Mouse (Mus musculus): Measurements from ENCODE around the gene Tomm34.

Gene Tomm34

DNA sequence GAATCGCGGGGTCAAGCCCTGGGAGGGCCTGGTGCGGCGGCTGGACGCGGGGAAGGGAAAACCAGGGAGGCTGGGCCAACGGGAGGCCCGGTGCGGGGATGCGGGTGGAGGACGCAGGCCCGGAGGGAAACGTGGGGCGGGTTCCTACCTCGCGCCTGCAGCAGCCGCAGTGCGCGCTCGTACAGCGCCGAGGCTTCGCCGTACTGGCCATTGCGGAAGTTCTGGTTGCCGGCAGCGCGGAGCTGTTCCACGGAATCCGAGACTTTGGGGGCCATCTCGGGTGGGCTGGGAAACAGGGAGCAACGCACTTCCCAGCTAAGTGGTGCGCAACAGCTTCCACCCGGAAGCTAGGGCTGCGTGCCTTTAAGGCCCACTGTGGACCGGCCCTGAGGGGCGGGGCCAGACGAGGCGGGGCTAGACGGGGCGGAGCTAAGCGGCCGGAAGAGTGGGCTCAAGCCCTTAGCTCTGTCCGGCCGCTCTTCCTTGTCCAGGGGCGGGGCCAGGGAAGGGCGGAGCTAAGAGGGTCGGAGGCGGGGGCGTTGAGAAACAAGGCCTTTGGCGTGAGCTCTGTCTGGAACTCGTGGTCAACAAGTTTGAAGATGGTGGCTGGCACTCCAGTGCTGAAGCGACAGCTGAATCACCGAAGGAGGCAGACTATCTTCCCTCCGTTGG, at the start of gene Tomm34:
Tomm34 (minus strand) TSS at position 405 of the 672 bp plus-strand sequence.
- peak; percentile 92 to 96 for DNase-seq (ENCODE audit: low spot score in 2 of 2)

DNA sequence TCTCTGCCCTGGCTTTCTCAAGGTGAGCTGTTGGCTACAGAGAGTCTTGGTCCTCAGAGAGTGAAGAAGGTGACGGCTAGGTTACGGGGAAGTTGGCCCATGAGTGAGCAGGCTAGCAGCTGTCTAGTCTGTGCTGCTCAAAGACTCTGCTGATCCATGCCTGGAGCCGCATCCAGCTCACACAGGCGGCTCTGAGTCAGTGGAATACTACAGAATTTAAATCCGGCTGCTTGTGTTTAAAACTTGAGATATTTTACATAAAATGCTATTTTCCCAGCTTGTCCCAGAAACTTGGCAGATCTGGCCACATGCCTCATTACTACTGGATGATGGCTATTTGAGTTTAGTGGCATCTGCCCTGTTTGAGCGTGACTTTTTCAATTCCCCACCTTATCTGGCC, 48.5 kb upstream of the Tomm34 start:
- no peak for DNase-seq (ENCODE audit: low spot score in 2 of 2)

DNA sequence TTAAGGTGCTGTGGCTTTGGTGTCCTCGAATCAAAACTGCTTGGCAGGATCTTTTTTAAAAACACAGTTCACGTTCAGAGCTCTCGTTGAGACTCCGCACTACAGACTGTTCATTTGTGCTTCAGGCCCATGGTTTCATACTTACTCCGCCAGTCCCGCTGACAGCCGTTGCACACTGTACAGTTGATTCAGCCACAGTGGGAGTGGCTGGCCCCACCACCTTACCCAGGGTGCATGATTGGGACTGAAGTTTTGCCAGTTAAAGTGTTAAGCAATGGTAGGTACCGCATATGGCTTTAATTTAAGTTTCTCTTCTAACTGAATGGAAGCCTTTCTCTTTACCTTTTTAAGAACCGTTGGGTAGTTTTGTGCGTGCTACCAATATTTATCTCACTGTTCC, 44.6 kb upstream of the Tomm34 start:
- no peak for DNase-seq (ENCODE audit: low spot score in 2 of 2)

DNA sequence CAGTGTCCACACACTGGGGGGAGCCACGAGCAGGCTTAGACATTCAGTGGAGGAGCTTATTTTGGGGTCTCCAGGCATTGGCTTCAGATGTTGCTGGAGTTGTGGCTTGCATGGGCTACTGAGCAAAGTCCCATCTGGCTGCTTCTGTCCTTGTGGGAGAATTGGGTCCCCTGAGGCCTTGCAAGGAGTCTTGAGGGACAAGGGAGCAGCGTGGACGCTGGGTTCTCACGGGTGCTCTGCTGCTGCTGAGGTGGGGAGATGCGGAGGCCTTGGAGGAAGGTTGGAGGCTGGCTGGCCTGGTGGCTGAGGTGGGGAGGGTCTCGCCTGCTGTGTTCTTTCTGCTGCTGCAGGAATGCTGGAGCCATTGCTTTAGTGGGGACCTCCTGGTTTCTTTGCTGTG, 43.1 kb upstream of the Tomm34 start:
- DNase-seq (ENCODE audit: low spot score in 2 of 2), result no peak

DNA sequence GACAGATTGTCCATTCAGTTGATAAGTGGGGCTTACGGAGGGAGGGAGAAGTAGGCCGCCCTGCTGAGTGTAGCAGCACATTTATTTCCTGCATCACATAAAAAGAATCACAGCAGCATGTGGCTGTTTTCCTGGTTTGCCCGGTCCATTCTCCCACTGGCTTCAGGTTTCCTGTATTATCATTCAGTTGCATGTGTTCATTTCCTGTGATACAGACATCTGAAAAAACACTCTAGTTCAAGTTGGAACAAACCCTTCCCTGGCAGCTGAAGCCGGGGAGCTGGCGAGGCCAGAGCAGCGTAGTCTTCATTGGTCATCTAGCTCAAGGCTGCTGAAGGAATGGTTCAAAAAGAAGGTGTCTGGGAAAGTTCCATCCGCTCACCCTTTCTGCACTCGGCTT, 40.6 kb upstream of the Tomm34 start:
- DNase-seq (ENCODE audit: low spot score in 2 of 2), result no peak

DNA sequence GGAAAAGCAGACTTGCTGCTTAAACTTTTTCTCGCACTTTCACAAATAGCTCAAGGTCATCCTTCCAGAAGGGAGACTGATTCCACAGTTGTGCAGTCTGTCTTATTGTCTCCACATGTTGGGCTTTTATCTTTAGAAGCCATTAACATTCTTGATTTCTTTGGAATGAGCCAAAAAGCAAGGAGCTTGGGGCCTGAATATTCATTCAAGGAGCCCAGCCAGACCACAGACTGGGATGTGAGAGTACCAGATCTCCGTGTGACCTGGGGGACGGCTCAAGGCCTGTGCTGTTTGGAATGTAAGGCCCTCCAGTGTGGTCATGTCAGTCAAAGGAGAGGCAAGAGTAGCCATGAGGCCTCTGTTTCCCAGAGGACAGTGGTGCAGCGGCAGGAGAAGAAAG, 37.5 kb upstream of the Tomm34 start:
- no peak for DNase-seq (ENCODE audit: low spot score in 2 of 2)

DNA sequence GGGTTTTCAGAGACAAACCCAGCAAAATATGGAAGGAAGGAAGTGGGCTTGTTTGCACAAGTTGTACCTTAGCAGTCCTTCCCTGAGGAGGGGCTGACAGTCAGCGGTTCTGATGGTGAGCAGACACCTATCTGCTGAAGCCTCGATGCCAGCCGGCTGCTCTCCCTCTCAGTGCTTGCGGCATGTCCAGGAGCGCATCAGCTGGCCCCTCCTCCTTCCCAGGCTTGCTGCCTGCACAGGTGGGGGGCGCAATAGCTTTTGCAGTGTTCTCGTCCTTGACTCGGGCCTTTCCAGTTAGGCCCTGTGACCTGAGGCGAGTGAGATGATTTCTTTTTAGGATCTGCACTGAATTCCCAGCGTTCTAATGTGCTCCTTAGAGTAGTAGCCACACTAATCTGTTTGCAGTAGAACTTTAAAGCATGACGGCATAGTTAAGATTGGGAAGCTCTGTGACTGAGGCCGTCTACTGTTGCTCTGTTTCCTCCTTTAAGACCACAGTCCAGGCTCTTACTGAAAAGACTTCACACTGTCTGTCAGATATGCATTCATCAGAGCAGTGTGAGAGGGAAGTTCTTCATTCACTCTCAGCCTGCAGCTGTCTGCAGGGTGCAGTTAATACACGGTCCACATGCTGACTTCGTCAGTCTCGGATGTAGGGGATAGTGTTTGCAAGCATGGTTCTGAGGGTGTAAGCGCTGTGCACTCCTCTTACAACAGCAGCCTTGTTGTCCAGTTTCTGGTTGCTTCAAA, 36.3 kb upstream of the Tomm34 start:
- no peak for DNase-seq (ENCODE audit: low spot score in 2 of 2)

DNA sequence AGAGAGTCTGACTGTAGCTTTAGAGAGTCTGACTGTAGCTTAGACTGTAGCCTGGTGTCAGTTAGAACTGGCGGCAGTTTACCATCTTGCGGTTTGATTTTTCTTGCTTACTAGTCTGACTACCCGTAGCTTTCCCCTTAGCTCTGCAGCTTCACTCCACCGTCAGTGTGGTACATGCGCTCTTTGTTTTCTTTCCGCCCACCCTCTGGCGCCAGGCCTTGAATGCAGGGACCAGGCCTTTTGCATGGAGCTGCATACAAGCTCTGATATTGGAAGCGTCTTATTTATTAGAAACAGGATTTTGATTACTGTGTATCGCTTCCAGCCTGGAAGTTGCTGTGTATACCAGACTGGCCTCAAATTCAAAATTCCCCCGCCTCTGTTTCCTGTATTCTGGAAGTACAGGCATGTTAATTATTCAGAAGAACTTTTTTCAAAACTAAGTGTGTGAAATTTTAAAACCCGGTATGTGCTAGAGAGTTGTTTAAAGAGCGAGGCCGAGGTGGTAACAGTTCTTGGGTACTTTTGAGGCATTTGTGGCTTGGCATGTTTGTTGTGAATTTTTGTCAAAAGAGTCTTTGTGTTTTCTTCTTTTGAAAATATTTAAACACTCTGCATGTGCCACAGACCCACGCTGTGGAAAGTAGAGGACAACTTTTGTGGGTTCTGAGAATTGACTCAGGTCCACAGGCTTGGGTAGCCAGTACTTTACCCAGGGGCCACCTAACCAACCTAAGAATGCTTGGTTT, 35.5 kb upstream of the Tomm34 start:
- DNase-seq (ENCODE audit: low spot score in 2 of 2), result no peak

DNA sequence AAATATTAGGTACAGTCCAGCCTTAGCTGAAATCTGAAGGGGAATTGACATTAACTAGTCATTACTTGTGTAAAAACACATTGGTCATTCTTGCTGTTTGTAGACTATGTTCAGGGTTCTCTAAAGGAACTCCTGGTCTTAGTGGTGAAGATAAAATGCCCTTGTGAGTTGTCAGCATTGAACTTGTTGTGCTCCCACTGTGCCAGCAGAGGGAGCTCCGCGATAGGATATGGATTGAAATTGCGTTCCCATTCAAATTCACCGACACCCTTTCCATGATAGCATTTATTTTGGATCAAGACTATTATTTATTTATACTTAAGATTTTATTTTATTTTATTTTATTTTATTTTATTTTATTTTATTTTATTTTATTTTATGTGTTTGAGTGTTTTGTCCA, 32.5 kb upstream of the Tomm34 start:
- peak in 1 of 2 experiments; percentile 32 for DNase-seq (ENCODE audit: low spot score in 2 of 2)

DNA sequence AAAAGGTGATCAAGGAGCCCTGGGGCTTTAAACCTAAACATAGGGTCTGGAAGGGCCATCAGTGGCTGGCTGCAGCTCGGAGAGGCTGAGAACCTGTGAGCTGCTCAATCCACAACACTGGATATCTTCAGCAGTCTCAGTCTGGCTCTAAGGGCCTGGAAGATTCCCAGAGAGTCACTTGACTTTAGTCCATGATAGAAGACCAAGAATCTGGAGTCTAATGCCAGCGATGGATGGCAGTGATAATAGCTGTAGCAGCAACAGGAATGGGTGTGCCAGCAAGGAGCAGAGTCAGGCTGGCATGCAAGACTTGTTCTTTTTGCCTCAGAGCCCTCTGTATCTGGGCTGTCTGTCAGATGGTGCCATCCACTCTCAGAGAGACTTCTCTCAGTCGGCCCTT, 31.4 kb upstream of the Tomm34 start:
- no peak for DNase-seq (ENCODE audit: low spot score in 2 of 2)

DNA sequence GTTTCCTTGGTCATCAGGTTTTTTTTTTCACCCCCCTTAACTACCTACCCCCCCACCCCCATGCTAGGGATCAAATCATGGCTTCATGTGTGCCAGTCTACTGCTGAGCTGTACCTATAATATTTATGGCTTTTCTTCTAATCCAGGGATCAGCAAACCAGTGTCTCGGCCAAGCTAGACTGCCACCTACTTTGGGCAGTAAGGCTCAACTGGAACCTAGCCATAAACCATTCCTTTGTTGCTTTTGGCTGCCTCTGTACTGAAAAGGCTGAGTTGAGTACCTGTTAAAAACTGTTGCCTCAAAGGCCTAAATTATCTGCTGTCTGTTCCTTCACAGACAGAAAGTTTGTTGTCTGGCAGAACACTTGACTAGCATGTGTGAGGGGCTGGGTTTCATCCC, 31.0 kb upstream of the Tomm34 start:
- no peak for DNase-seq (ENCODE audit: low spot score in 2 of 2)

DNA sequence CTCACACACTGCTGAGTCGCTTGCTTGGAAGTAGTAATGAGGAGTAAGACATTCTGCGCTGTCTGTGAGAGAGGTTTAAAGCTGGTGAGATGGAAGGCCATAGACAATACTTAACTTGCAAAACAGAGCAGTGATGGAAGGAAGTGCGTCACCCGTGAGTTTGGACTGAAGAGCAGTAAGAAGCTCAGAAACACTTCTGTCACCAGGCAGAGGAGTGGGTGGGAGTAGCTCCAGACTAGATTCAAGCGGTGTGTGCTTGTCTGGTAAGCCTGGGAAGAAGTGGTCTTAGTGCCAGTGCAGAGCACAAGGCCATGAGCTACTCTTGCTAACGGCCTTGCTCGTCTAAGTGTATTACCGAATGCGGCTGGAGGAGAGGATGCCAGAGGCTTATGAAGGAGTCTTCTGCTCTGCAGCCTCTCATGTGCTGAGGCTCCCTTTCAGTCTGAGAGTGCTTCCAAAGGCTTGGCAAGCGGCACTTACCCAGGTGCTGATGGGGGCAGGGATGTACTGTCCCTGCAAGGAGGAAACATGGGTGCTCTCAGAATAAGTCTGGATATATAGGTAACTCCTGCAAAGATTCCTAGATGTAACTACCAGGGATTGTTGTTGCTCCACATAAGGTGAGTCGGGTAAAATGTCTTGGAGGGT, 27.8 kb upstream of the Tomm34 start:
- no peak for DNase-seq (ENCODE audit: low spot score in 2 of 2)

DNA sequence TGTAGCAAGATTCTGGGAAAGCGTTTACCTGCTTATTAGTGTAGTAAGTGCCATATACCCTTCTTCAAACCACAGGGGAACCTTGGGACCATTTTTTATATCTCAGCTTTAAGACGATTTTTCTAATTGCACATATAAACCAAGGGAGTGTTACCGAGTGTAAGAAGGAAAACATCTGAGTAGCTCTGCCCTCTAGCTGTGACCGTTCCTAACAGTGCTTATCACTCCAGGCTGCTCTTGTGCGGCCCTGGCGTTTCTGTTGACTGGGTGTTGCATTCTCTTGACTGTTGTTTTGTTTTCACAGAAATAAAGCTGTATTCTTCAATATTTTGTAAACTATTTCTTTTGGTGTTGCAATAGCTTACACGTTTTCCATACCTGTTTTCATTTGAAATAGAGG, 23.2 kb upstream of the Tomm34 start:
- DNase-seq (ENCODE audit: low spot score in 2 of 2), result no peak

DNA sequence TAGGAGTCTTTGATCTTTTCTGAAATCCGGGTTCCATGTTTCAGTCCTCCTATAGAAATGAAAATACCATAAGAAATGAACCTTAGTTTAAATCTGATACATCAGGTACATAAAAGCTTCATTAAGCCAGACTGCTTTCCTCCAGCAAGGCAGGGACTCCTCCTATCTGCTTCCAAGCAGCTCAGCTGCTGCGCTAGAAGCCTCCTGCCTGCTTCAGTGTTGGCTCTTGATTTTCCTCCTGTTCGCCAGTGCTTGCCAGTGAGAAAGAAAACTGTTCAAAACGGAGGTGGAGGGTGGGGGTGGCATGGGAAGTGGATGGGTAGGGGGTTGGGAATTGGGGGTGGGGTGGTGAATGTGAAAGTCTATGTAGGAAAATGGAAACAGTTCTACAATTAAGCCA, 18.5 kb upstream of the Tomm34 start:
- no peak for DNase-seq (ENCODE audit: low spot score in 2 of 2)

DNA sequence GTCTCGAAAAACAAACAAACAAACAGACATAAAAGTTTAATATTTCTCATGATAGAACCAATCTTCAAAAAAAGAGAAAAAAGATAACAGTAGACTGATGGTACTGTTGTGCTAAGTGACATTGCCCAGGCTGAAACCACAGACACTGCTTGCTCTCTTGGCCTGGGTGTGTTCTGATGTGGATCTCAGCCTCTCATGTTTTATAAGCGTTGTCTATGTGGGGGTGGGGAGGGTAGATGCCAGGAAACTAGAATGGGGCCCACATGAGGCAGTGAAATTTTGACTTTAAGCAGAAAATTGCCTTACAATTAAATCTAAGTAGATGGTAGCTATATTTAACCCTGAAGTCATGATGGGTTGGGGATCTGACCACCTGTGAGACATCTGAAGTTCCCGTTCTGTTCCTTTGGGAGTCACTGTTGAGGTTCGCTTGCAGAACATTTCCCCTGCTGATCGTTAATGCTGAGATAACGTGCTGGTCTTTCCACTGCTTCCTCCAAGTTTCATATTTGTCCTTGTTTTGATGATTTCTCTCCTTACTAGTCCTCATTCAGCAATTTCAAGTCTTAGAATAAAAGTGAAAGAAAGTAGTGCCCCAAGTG, 16.5 kb upstream of the Tomm34 start:
- no peak for DNase-seq (ENCODE audit: low spot score in 2 of 2)

DNA sequence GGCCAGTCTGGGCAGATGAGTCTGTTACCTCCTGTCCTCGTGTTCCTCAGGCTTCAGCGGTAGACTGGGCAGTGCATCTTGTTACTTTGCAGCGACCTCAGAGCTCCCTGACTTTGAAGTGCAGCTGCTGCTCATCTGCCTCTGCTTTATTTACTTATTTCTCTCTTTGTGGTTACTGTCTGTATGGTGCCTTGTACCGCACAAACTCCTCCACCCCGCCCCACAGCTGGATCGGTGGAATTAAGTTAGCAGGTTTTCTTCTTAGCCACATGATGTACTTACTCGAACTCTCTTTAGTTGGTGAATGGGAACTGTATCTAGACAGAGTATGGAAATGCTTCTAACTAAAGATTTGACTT, 13.4 kb upstream of the Tomm34 start:
- DNase-seq (ENCODE audit: low spot score in 2 of 2), result peak; percentile 58 to 72

DNA sequence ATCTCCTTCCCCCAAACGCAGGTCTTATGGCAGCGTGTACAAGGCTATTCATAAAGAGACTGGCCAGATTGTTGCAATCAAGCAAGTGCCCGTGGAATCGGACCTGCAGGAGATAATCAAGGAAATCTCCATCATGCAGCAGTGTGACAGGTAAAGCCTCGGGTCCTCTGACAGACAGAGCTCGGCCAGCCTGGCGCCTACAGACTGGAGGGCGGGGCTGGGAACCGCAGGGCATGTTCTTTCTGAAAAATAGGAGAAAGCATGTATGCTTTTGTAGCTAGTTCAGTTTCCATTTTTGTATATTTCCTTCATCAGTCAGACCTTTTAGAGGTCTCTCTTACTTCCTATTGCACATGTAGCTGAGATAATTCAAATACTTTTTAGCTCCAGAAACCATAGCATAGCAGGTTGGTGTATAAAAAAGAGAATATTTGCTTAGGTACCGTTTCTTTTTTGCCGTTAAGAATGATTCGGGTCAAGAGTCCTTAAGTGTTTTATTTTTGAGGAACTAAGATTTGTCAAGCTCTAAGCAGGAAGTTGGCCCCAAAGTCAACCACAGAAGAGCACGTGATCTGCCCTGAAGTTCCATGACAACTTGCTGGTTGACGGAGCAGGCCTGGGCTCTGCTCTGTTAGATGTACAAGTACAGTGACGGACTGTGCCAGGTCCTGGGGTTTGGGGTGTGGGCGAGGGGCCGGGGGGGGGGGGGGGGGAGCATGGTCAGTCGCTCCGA, 12.8 kb upstream of the Tomm34 start:
- DNase-seq (ENCODE audit: low spot score in 2 of 2), result peak; percentile 74 to 85

DNA sequence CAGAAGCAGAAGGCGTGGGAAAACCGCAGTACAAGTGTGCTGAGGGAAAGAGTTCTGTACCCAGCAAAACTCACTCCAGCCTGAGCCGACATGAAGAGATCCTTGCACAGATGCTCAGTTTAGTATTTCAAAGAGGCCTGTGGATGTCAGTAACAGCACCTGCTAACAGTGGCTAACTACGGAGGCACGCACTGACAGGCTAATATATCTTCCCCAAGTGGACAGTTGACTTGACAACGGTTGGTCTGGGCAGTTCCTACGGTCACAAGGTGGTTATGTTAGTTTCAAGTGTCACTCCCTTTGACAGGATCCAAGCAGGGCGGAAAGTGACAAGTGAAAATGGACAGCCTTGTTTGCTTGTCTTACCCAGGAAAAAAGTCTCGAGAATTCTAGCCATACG, 11.2 kb upstream of the Tomm34 start:
- no peak for DNase-seq (ENCODE audit: low spot score in 2 of 2)

DNA sequence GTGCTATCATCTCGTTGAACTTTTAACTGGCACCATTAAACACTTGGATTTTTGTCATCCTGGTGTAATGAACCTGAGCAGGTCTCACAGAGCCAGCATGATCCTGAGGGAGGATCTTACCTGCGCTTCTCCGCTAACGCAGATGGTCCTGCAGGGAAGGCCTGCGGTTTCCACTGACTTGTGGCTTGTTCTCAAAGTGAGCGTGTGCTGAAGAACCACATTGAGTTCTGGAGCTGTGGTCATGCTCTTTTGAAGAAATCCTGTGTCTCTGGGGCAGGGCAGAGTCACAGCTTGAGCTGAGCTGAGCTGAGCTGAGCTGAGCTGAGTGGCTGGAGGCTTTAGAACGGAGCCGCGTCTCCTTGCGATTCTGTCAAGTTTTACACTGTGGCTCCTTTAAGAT, 10.6 kb upstream of the Tomm34 start:
- DNase-seq (ENCODE audit: low spot score in 2 of 2), result no peak

DNA sequence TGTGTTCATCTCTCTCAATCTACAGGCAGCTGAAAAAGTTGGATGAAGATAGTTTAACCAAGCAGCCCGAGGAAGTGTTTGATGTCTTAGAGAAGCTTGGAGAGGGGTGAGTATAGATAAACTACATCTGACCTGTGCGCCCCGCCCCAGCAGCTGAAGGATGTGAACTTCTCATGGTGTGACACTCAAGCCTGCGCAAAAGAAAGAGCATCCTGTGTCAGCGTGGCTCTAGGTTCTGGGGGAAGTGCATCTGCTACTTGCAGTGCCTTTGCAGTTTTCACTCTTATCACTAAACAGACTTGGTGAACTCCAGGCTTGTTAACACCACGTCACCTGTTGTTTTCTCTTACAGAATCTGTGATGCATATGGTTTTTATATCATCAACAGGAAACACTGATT, 8.5 kb upstream of the Tomm34 start:
- DNase-seq (ENCODE audit: low spot score in 2 of 2), result peak; percentile 79 to 80

DNA sequence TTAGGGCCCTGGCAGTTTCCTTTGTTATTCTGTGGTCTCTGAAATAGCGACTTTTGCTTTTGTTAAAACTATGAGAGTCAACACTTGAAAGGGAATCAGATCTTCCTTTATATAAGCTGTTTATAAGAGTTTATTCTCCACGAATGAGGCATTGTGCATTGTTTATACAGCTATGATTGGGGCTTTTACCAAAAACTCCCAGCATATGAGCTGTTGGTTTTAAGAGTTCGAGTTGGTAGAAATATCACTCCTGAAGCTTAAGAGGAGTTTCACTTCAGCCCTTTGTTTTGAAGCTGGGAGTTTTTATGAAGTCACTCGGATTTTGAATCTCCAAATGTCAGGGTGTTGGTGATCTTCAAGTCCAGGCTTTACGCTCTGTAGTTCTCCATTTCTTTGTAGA, 6.9 kb upstream of the Tomm34 start:
- DNase-seq (ENCODE audit: low spot score in 2 of 2), result peak in 1 of 2 experiments; percentile 54

All from natural killer cell, adult 2 months (primary cell).